30 mouse cellular contexts compared by ENCODE assay signal in the genomic region with DNA sequence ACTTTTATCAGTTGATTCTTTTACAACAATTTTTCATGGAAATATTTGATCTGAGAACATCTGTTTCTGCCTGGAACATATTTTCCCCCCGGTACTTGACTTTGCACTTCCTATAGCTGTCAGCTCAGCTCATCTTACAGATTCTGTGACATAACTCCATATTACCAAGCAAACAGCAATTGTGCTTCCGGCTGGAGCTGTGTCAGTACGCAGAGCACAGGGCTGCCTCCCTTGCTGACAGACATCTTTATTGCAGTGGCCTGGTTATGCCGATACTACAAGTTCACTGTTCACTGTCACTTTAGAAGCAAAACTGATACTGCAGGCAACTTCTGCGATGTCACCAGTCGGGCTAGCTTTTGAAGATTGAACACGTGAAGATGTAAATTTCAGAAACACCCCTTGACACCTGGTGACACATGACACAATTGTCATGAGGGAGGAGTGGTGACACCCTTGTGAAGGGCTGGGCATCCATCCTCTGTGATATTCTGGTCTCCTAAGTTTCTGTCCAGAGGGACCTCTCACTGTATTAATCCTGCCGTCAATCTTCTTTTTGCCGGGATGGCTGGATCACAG.
DNase-seq lines count a peak whose midpoint lies in the region; ATAC-seq lines count a peak whose summit lies in the region.
"Had no signal": no experiment of that assay in that cellular context is flagged by ENCODE, and none has a peak within 500 bp of the region (broad histone marks: within the 10 kb centered on the region; RNA-seq: fewer than 3 reads in every experiment).

No protein-coding gene starts in this region.

- peak; percentile 16 for DNase-seq in forebrain, embryonic 14.5 days (ENCODE audit: low spot score)
- DNase-seq in forebrain, embryonic 11.5 days (ENCODE audit: low spot score): no peak
- peak; percentile 71 for DNase-seq in CD4-positive helper T cell, adult 2 months (ENCODE audit: low read depth, low spot score)
- DNase-seq in brain, adult 2 months (ENCODE audit: low read depth, low spot score): peak; percentile 27
- DNase-seq in kidney, adult 8-10 months: no peak
- DNase-seq: adrenal gland, adult 2 months; cerebellum, adult 8-10 months; cerebellum, postnatal 25 days; gastrocnemius, adult 2 months; gastrocnemius, postnatal 36 days; heart, postnatal 14 days; kidney, postnatal 25 days; layer of hippocampus, postnatal 36 days; lung, postnatal 4 days; midbrain, embryonic 14.5 days; right cerebral cortex, adult 18-20 months; spleen, adult 18-20 months; thymus, adult 18-20 months; thymus, postnatal 25 days had no signal

- H3K9me3 ChIP-seq in forebrain, embryonic 14.5 days (replicated peaks; ENCODE audit: control insufficient read depth, low read length): no peaks in the 10 kb centered on the region
- H3K9me3 ChIP-seq in forebrain, embryonic 11.5 days (ENCODE audit: control insufficient read depth, low read length): no peaks in the 10 kb centered on the region
- no peaks in the 10 kb centered on the region for H3K9me3 ChIP-seq in intestine, embryonic 15.5 days
- no peaks in the 10 kb centered on the region for H3K9me3 ChIP-seq in intestine, embryonic 16.5 days (ENCODE audit: control insufficient read depth, low read length)
- H3K9me3 ChIP-seq: hindbrain, embryonic 10.5 days; hindbrain, embryonic 15.5 days; limb, embryonic 12.5 days had no signal

- no peaks in the 10 kb centered on the region for H3K27me3 ChIP-seq in forebrain, embryonic 14.5 days (replicated peaks; ENCODE audit: control insufficient read depth, insufficient read depth, low read length)
- no peaks in the 10 kb centered on the region for H3K27me3 ChIP-seq in forebrain, embryonic 11.5 days (ENCODE audit: control insufficient read depth, insufficient read depth, low read length)
- no peaks in the 10 kb centered on the region for H3K27me3 ChIP-seq in intestine, embryonic 15.5 days (replicated peaks)
- H3K27me3 ChIP-seq in intestine, embryonic 16.5 days (replicated peaks; ENCODE audit: control insufficient read depth, insufficient read depth, low read length): no peaks in the 10 kb centered on the region
- H3K27me3 ChIP-seq: hindbrain, embryonic 15.5 days; limb, embryonic 12.5 days had no signal

- WGBS in forebrain, embryonic 14.5 days: 85% methylated on average over 9 of the region's 9 CpGs
- 83% methylated on average over 9 of the region's 9 CpGs for WGBS in forebrain, embryonic 11.5 days
- WGBS in intestine, embryonic 15.5 days: 35% methylated on average over 9 of the region's 9 CpGs
- WGBS in intestine, embryonic 16.5 days: 40% methylated on average over 9 of the region's 9 CpGs

- H3K27ac ChIP-seq in forebrain, embryonic 14.5 days (ENCODE audit: low read depth, low read length): no peak overlapping the region
- no peak overlapping the region for H3K27ac ChIP-seq in forebrain, embryonic 11.5 days (ENCODE audit: low read depth, low read length)
- no peak overlapping the region for H3K27ac ChIP-seq in intestine, embryonic 15.5 days
- H3K27ac ChIP-seq in intestine, embryonic 16.5 days (ENCODE audit: low read length): no peak overlapping the region
- H3K27ac ChIP-seq: gastrocnemius, adult 2 months; hindbrain, embryonic 10.5 days; hindbrain, embryonic 15.5 days; limb, embryonic 12.5 days; stomach, postnatal 0 days had no signal

- no peak overlapping the region for H3K4me3 ChIP-seq in forebrain, embryonic 14.5 days (ENCODE audit: low read depth, low read length)
- no peak overlapping the region for H3K4me3 ChIP-seq in forebrain, embryonic 11.5 days (ENCODE audit: low read depth, low read length)
- no peak overlapping the region for H3K4me3 ChIP-seq in intestine, embryonic 15.5 days (replicated peaks)
- no peak overlapping the region for H3K4me3 ChIP-seq in intestine, embryonic 16.5 days (ENCODE audit: low read length)
- H3K4me3 ChIP-seq: gastrocnemius, adult 2 months; hindbrain, embryonic 10.5 days; hindbrain, embryonic 15.5 days; limb, embryonic 12.5 days had no signal

- H3K4me1 ChIP-seq in forebrain, embryonic 14.5 days (ENCODE audit: control insufficient read depth, insufficient read depth, low read length): peaks cover 24% of the 10 kb centered on the region
- no peaks in the 10 kb centered on the region for H3K4me1 ChIP-seq in forebrain, embryonic 11.5 days (replicated peaks; ENCODE audit: control insufficient read depth, insufficient read depth, low read length)
- H3K4me1 ChIP-seq in intestine, embryonic 15.5 days (replicated peaks): 0 out of 2 replicates have a peak, but pooled peaks cover 4% of the 10 kb centered on the region
- 0 out of 2 replicates have a peak, but pooled peaks cover 6% of the 10 kb centered on the region for H3K4me1 ChIP-seq in intestine, embryonic 16.5 days (ENCODE audit: control insufficient read depth, insufficient read depth, low read length)

- no peaks in the 10 kb centered on the region for H3K36me3 ChIP-seq in forebrain, embryonic 14.5 days (ENCODE audit: control insufficient read depth, insufficient read depth, low read length)
- no peaks in the 10 kb centered on the region for H3K36me3 ChIP-seq in forebrain, embryonic 11.5 days (ENCODE audit: control insufficient read depth, insufficient read depth, low read length)
- H3K36me3 ChIP-seq in intestine, embryonic 15.5 days: no peaks in the 10 kb centered on the region
- no peaks in the 10 kb centered on the region for H3K36me3 ChIP-seq in intestine, embryonic 16.5 days (ENCODE audit: control insufficient read depth, insufficient read depth, low read length)
- H3K36me3 ChIP-seq: hindbrain, embryonic 10.5 days; hindbrain, embryonic 15.5 days; limb, embryonic 12.5 days had no signal

- H3K4me2 ChIP-seq in forebrain, embryonic 14.5 days (ENCODE audit: low read length): no peak overlapping the region
- no peak overlapping the region for H3K4me2 ChIP-seq in forebrain, embryonic 11.5 days (ENCODE audit: low read depth, low read length, severe bottlenecking)
- no peak overlapping the region for H3K4me2 ChIP-seq in intestine, embryonic 15.5 days (replicated peaks)
- no peak overlapping the region for H3K4me2 ChIP-seq in intestine, embryonic 16.5 days (ENCODE audit: low read depth, low read length)
- H3K4me2 ChIP-seq: hindbrain, embryonic 15.5 days; limb, embryonic 12.5 days; liver, embryonic 11.5 days had no signal

- no peak for ATAC-seq in forebrain, embryonic 14.5 days
- ATAC-seq in forebrain, embryonic 11.5 days (replicated peaks; ENCODE audit: low FRiP score): no peak
- ATAC-seq in intestine, embryonic 15.5 days: peak; percentile 56
- no peak for ATAC-seq in intestine, embryonic 16.5 days
- ATAC-seq in erythroblast, adult 5-6 weeks (replicated peaks; ENCODE audit: low FRiP score, poor library complexity, severe bottlenecking): no peak
- ATAC-seq: activated CD4-positive, CD25-positive, alpha-beta regulatory T cell, adult 4 months; forebrain, embryonic 16.5 days; intestine, postnatal 0 days had no signal

- H3K9ac ChIP-seq in forebrain, embryonic 14.5 days (ENCODE audit: low read length): no peak overlapping the region
- H3K9ac ChIP-seq in forebrain, embryonic 11.5 days (ENCODE audit: low read length): no peak overlapping the region
- H3K9ac ChIP-seq in intestine, embryonic 15.5 days: no peak overlapping the region
- H3K9ac ChIP-seq in intestine, embryonic 16.5 days (ENCODE audit: low read depth, low read length): no peak overlapping the region
- H3K9ac ChIP-seq: hindbrain, embryonic 15.5 days; limb, embryonic 12.5 days had no signal

Comparison
In these comparisons a context has a peak if more than half of its experiments do, and no peak if none do; other contexts are left out.
1. DNase-seq: peak in forebrain, embryonic 14.5 days (single experiment), CD4-positive helper T cell, adult 2 months (single experiment) and brain, adult 2 months (single experiment); none in forebrain, embryonic 11.5 days (single experiment) and kidney, adult 8-10 months (0 of 2).